Mouse (Mus musculus): ENCODE measurements around the gene Fam135a.

Gene Fam135a

GRCm38 (mm10) chr1:24099926-24100869 is at the start of gene Fam135a:
Fam135a (minus strand) TSS chr1:24100341.
- DNase-seq (ENCODE audit: low spot score): peak; percentile 97

DNA sequence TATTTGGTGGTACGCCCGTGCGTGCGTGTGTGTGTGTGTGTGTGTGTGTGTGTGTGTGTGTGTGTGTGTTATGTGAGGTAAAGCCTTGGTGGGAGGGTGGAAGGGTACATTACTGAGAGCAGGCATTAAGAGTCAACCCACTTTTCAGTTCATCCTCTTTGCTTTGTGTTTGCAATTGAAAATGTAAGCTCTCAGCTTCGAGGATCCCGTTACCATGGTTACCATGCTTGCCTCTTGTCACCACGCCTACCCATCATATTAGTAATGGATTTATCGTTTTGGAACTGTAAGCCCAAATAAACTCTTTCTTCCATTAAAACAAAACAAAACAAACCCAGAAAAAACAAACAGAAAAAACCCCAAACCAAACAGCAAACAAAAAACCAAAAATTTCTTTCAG is 43.4 kb upstream of the Fam135a start:
- no peak for DNase-seq (ENCODE audit: low spot score)

GRCm38 (mm10) chr1:24140555-24140954 is 40.4 kb upstream of the Fam135a start:
- DNase-seq (ENCODE audit: low spot score): no peak

DNA sequence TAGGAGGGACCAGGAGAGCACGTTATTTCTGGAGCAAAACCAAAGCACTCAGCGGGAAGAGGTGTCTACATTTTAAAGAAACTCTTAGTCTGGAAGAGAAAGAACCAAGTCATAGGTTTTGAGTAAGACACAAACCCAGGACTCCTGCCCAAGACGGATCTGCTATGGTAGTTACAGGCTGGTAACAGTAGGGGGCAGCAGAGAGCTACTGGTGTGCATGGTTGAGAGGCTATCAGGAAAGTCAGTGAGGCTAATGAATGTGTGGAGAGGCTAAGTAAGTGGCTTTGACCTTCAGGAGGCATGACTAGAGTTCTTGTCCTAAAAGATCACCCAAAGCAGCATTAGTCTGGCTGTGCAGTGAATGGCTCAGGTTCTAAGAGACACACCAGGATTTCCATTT is 37.0 kb upstream of the Fam135a start:
- DNase-seq (ENCODE audit: low spot score): peak; percentile 50

- DNase-seq (ENCODE audit: low spot score): no peak
Observed at GRCm38 (mm10) chr1:24134792-24135191, 34.7 kb upstream of the Fam135a start.

- DNase-seq (ENCODE audit: low spot score): no peak
Observed at GRCm38 (mm10) chr1:24133853-24134252, 33.7 kb upstream of the Fam135a start.

DNA sequence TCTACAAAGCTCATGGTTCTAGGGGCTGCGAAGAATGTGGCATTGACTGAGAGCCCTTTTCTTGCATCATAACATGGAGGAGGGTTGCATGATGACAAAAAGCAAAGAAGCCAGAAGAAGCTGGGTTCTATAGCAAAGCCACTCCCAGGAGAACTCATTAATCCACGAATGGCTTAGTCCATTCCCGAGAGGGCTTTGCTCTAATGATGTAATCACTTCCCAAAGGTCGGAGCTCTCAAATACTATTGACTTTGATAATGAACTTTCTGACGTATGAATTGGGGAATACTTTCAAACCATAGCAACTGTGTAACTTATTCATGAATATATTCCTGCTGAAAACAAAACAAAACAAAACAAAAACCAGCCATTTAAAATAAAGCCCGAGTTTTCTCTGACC is 27.7 kb upstream of the Fam135a start:
- no peak for DNase-seq (ENCODE audit: low spot score)

DNA sequence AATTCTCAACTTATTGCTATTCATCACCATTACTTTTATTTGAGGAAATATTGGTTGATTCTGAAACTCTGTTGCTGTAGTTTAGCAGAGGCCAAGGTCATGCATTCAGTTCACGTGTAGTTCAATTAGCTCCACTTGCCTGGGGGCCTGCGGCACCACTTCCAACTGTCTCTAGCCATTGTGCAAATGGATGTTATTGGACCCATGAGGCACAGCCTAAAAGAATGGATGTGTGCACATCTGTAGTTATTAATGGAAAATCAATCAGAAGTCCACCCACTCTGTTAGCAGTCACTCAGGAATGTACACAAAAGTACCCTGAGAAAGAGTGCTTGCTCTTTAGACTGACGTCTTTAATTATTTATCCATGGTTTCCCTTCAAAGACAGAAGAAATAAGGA is 24.5 kb upstream of the Fam135a start:
- no peak for DNase-seq (ENCODE audit: low spot score)

DNA sequence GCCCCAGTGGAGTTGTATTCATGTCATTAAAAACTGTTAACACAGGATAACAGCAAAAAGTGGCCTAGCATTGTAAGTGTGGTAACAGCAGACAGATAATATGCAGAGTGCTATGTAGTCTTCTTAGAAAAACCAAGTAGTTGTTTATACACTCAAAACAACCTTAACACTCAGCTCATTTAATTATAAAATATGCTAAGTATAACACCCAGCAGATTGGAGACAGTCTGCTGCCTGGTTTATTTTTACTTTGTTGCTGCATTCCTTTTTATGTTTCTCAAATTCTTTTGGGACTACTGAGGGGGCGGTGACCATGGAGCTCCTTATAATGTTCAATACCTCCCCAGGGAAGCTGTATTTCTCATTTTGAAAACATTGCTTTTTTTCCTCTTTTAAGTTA is 22.4 kb upstream of the Fam135a start:
- no peak for DNase-seq (ENCODE audit: low spot score)

- no peak for DNase-seq (ENCODE audit: low spot score)
Observed at GRCm38 (mm10) chr1:24107971-24108773, 8.0 kb upstream of the Fam135a start.

DNA sequence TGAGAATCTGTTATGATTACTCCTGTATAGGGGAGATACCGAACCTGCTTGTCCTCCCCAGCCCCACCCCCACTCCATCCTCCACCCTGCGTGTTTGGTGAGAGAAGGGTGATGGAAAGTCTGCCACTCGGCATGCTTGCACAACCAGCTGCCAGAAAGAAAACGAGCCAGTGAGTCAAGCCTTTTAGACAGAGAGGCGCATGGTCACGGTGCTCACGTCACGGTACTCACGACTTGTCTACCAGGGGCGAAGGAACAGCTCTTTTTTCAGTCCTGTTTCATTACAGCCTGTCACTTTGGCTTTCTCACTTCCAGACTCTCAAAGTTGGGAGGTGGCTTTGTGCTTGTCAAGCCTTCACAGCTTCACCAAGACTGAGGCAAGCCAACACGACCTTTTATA is 7.2 kb upstream of the Fam135a start:
- no peak for DNase-seq (ENCODE audit: low spot score)

DNA sequence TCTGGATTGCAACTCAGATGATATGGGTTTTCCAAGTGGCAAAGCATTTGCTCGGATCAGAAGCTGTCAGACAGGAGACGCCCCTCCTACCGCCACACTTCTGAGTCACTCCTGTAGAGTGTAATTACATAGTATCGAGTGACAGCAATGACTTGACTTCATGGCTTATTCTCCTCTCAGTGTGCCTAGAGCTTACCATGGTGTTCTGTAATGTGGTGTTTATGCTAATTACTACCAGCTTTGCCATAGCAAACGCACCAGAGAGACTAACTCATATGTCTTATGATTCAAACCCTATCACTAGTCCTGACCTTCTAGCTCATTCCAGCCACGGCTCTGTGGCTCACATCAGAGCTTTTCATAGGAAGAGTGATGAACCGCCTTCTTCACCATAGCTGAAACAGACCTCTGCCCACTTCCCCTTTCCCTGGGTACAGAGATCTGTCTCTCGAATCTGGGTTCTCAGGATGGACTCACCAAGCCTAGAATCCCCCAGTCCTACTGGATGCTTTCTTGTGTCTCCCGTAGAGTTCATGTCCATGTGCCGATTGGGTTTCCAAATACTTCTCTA is 2.5 kb upstream of the Fam135a start:
- DNase-seq (ENCODE audit: low spot score): no peak

- peak; percentile 38 for DNase-seq (ENCODE audit: low spot score)
Observed at GRCm38 (mm10) chr1:24100870-24101358, 773 bp upstream of the Fam135a start.

GRCm38 (mm10) chr1:24099541-24099925 is 608 bp downstream of the Fam135a start:
- no peak for DNase-seq (ENCODE audit: low spot score)

DNA sequence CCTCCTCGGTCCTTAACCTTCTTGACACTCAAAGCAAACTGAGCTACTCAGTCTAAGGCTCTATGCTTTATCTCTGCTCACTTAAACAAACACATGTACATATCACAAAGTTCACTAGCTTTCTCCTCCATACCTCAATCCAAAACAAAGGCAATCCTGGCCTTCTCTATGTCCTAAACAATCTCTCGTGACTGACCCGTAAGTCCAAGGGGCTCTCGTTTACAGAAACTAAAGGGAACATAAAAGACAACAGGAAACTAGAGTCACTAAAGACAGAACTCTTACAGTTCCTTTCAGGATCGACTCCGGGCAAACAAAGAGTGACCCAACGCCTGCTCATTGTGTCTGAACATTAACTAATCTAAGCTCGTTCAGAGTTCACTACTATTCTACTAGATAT is 2.6 kb downstream of the Fam135a start:
- DNase-seq (ENCODE audit: low spot score): no peak

DNA sequence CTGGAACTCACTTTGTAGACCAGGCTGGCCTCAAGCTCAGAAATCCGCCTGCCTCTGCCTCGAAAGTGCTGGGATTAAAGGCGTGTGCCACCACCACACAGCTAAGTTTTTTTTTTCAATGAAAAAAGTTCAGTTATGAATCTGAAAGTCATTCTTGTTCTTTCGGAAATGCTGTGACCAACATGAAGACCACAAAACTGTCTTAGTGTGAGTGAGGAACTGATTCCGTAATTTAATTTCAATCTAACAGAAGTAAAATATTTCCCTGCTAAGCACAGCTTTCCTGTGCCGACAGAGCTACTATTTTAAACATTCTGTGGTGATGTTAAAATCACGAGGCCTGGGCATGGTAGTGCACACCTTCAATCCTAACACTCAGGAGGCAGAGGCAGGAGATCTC is 7.7 kb downstream of the Fam135a start:
- DNase-seq (ENCODE audit: low spot score): no peak

- DNase-seq (ENCODE audit: low spot score): no peak
Observed at GRCm38 (mm10) chr1:24090603-24091002, 9.5 kb downstream of the Fam135a start.

DNA sequence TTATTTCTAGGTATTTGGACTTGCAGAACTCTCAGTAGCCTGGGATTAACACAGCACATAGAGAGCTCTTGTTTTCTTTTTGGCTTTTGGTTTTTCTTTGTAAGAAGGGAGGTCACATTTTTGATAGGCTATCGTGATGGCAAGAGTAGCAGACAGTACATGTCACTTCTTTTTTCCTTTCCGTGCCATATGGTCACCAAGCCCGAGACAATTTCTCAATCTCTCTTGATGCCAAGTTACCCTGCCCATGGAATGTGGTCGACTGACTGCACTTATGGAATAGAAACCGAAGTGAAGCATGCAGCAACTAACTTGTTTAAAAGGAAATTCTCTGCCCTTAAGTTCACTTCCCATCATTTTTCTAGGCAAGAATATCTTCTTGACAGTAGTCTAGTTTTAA is 10.0 kb downstream of the Fam135a start:
- no peak for DNase-seq (ENCODE audit: low spot score)

- DNase-seq (ENCODE audit: low spot score): no peak
Observed at GRCm38 (mm10) chr1:24086176-24086575, 14.0 kb downstream of the Fam135a start.

GRCm38 (mm10) chr1:24074396-24074795 is 25.7 kb downstream of the Fam135a start:
- DNase-seq (ENCODE audit: low spot score): no peak

- no peak for DNase-seq (ENCODE audit: low spot score)
Observed at GRCm38 (mm10) chr1:24073386-24074248, 26.5 kb downstream of the Fam135a start.

GRCm38 (mm10) chr1:24068830-24069229 is 31.3 kb downstream of the Fam135a start:
- DNase-seq (ENCODE audit: low spot score): no peak

All from testis, postnatal 14 days (tissue).